Mouse (Mus musculus) cerebellum, postnatal 36 days (tissue): Measurements from ENCODE around the gene Olfr33.

ENCODE experiments used
- DNase-seq, 2 experiments: peaks; one replicate each; pipeline ENCODE4 v3.0.0; 2021 to 2022; ENCODE audit warnings: mixed read lengths in 2 of 2

The Olfr33 gene

DNA sequence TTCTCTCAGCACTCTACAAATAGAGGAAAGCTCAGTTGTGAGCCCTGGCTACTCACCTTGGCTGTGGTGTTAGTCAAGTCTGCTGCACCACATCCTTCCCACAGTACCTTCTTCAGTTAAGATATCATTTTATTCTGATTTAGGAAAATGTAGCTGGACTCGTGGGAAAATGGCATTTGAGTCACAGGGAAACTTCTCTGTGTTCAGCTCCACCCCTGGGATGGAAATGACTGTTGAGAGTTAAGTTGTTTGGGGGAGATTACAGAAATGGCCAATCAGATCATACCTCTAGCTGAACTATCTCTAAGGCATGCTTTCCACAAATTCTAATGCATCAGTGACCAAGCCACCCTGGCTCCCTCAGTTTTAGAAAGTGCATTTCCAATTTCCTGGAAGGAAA, at the start of gene Olfr33:
Gene Olfr33, minus strand, starts transcription at position 101 of the 400 bp plus-strand sequence.
- DNase-seq: no peak

DNA sequence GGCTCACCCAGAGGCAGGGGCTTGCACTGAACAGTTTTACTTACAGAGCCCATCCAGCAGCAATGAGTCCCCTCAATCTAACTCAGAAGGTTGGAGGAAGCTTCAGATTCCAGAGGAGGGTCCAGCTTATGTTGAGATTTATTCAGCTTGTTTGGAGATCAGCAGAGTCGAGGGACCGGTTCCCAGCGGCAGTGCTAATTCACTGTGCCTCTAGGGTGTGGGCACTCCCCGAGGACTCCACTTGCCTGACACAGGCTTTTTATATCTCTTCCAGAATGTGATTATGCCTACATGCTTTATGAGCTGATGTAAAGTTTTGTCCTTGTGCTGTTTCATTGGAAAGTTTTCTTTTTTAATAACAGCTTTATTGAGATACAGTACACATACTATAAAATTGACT, 40.4 kb upstream of the Olfr33 start, which contains the start of the genes Olfr560 and Olfr78:
Gene Olfr560, minus strand, starts transcription at position 101 of the 400 bp plus-strand sequence.
Gene Olfr78, minus strand, starts transcription at position 206 of the 400 bp plus-strand sequence.
- DNase-seq: no peak

DNA sequence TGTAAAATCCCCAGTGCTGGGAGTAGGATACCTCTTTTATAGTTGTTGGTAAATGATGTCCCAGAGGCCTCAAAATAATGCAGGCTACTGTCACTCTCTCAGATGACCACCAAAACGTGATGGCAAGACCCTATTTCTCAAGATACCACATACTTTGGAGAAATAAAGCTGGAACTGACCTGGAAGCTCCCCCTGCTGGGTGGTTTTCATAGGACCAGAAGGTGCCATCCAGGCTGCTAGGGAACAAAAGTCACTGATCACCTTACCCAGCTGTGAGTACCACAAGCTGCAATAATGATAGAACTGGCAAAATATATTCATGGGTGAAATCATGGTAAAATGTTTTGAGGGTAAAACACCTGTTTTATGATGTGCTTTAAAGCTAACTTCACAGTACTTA, 33.2 kb upstream of the Olfr33 start:
- no peak for DNase-seq

DNA sequence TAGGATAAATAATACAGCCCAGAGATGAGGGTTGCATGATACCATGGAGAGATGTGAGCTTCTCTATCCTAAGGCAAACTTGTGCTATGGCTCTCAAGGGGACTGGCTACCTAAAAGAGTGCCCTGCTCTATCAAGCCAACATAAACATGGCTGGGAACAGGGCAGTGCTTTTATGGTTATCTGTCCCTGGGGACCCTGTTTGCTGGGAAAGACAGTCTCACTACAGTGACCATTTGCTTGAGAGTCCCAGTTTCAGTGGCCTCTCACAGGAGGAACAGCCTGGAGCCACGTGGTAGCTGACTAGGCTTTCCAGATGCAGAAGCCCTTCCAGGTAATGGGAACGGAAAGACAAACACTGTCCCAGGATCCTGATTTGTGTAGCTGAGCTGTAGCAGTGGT, 18.8 kb upstream of the Olfr33 start:
- DNase-seq: no peak

DNA sequence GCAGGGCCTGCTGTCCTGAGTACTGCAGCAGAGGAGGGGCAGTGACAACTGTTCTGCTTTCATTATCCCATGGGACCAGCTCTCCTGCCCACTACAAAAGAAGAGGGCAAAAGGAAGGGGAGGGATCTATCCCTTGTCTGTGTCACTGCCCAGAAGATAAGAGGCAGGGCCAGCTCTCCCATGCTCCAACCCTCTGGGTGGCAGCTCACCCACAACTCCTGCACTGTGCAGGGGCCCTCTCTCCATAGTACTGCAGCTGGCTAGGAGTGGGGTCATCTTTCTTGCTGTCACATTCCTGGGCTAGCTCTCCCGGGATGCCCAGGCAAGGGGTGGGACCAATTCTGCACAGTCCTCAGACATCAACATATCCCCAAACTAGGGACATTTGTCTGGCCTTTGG, 14.9 kb upstream of the Olfr33 start:
- DNase-seq: no peak

DNA sequence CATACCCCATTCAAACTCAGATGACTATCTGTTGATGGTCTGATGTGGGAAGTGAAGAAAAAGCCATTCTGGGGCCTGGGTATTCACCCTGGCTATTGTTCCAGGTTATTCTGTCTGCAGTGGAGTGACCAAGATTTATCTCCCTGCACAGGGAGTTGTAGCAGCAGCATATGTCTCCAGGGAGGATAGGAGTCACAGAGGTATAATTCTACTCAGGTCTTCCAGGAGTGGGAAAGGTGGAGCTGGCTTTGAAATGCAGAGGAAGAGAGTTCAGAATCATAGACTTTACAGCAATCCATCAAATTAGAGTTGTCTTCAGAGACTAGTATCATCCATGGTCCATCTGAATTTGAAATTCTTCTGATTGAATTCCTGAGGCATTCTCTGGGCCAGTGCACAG, 8.5 kb upstream of the Olfr33 start, which contains the start of gene Olfr559:
Gene Olfr559, minus strand, starts transcription at position 101 of the 400 bp plus-strand sequence.
- DNase-seq: no peak

DNA sequence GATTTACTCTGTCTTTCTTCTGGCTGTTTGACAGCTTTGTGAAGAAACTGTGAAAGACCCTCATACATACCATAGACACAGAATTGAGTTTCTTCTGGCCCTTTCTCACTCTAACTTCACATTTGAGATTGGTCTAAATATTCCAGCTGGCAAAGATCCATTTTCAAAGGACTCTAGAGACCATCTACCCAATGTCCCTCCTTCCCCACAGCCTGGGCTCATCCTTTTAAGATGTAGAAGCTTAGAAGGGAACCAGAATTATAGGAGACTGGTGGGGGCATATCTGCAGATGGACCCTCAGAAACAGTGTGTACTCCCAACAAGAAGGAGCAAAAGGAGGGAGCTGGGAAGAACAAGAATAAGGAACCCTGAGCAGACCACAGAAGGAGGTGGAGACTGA, 17.0 kb downstream of the Olfr33 start, which contains the start of gene Olfr558:
Gene Olfr558, plus strand, starts transcription at position 301 of the 400 bp plus-strand sequence.
- DNase-seq: no peak

DNA sequence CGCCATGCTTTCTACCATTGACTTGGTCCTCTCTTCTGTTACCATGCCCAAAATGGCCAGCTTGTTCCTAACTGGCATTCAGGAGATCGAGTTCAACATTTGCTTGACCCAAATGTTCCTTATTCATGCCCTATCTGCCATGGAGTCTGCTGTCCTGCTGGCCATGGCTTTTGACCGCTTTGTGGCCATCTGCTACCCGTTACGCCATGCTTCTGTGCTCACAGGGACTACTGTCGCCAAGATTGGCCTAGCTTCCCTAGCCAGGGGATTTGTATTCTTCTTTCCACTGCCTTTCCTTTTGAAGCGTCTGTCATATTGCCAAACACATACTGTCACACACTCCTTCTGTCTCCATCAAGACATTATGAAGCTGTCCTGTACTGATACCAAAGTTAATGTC, 20.4 kb downstream of the Olfr33 start:
- DNase-seq: peak; percentile 25 to 42

DNA sequence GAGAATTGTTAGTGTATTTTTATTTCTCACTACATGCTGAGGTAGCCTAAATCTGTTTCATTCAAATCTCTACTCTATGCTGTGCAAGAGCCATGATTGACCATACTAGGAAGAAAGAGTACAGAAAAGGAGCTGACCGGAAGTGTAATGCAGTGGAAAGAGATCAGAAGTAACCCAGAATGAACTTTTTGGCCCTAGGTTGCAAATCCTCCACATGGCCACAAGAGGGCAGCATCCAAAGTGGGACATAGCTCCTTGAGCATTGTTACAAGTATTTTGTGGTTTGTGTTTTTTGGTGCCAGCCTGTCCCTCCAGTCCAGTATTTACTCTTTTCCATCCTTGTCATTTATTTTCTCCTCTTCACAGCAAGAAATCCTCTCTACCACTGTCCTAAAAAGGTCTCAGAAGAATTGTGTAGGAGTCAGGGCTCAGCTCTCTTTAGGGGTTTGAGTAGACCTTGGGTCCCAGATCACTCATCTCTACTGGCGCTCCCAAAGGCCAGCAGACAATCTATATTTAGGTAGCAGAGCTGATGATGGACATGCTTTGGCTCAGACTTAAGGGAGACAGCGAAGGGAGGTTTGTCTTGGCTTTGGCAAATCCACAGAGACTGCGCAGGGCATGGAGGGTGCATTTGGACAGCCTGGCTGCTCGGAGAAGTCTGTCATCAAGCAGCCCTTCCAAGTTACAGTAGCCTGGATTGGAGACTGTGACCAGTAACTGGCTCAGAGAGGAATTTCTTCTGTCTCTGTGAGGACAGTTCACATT, 23.3 kb downstream of the Olfr33 start, which contains the start of gene Olfr557:
Gene Olfr557, plus strand, starts transcription at position 553 of the 768 bp plus-strand sequence.
- peak; percentile 9 to 24 for DNase-seq

DNA sequence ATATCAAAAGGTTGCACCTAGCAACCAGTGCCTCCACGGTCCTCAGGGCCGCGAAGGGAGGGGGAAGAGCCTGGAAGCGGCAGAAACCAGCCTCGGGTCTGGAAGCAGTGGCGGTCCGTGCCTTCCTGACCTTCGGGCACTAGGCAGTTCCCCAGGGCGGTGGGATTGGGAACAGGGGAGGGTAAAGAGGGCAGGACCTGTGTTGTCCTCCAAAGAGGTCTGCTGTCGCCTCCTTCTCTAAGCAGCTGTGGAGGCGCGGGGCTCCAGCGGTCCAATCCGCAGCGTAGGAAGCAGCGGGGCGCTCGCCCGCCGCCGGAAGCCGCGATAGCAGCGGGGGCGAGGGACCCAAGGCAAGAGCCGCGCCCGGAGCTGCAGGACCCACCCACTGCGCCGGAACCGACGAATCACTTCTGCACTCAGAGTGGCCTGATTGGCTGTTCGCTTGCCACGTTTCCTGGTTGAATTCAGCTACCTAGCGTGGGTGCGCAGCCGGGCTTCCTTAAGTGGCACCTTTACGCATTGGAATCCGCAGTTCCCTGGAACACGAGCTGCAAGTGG, 31.8 kb downstream of the Olfr33 start, which contains the start of gene Trim68:
Gene Trim68, minus strand, starts transcription at position 384 of the 558 bp plus-strand sequence.
- DNase-seq: peak; percentile 70 to 72

DNA sequence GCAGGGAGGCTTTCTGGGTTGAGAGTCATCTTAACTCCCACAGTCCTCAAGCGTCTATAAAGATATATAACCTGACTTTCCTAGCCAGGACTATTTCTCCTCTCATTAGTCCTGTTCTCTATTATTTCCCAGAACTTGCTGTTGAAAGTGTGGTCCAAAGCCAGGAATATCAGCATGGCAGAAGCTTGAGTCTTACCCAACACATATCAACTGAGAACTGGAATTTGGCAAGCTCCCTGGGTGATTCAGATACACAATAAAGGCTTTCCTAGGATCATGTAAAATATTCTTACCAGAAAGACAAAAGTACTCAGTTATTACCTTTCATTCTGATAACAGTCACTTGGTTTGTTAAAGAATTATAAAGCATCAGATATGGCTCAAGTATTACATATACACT, 37.0 kb downstream of the Olfr33 start:
- no peak for DNase-seq

DNA sequence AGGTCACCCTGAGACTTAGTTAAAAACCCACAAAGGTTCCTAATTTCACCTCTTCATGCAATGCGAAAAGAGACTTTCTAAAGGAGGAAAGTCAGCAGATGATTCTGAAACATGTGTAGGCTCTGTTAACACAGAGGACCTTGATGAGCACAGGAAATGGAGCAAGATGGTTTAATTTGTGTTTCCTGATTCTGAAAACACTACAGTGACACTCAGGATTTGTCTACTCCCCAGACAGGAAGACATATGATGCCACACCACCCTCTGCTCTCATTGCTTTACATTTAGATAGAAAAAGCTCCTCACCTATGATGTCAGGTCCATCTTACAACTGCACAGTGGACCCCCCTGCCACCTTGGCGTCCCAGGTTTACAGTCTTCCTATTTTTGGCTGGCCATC, 42.6 kb downstream of the Olfr33 start:
- DNase-seq: no peak

DNA sequence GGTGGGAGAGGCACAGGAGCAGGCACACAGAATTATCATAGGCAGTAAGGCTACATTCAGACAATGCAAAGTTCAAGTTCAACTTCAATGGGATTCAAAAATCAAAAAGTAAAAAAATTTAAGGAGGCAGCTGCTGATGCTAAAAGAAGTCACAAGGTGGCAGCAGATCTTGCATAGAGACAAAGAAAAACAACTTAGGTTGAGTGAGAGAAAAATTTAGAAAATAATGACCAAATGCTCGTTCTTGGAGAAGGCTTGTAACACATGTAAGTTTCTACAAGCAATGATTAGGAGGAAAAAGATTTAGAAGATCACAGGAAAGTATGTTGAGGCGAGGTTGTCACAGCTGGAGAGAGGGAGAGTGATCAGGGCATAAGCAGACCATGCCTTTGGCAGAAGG, 53.5 kb downstream of the Olfr33 start:
- no peak for DNase-seq

DNA sequence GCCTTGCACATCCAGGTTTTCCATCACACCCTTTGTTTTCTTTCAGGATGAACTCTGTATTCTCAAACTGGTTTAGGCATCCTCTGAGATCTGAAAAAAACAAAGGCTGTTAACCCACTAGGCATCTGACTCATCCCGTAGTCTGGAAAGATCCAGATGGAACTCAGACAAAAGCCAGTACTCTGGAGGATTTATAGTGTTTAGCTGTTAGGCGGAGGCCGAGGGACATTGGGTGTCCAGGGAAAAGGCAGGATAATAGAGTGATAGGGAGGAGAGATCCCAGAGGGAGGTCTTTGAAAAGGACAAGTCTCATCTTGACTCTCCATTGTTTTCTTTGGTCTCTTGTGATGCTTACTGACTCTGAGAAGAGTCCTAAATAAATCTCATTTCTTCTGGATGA, 54.3 kb downstream of the Olfr33 start, which contains the start of gene Olfr556:
Gene Olfr556, plus strand, starts transcription at position 301 of the 400 bp plus-strand sequence.
- DNase-seq: no peak
